Mouse (Mus musculus): Measurements from ENCODE around the gene Atf5.
A peak's percentile ranks its signal among the peaks of the same experiment; 100 is the strongest.

Gene Atf5

DNA sequence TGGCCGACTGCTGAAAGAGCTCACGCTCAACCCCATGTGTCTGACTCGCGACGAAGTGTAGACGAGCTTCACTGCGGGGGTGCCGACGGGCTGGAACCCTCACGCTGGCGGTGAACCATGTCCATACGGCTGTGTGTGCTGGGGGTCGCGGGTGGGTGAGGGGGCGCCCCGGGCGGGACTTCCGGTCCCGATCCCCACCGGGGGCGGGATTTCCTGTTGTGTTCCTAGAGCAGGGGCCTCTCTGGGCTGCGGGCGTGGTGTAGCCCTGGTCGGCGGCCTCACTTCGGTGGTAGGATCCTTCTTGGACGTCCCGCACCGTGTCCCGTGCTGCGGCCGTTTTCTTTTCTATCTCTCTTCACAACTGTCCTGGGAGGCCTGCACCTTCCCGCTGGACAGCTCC is 33.7 kb upstream of the Atf5 start:
- peak; percentile 46 for DNase-seq (ENCODE audit: low read depth, low spot score)

DNA sequence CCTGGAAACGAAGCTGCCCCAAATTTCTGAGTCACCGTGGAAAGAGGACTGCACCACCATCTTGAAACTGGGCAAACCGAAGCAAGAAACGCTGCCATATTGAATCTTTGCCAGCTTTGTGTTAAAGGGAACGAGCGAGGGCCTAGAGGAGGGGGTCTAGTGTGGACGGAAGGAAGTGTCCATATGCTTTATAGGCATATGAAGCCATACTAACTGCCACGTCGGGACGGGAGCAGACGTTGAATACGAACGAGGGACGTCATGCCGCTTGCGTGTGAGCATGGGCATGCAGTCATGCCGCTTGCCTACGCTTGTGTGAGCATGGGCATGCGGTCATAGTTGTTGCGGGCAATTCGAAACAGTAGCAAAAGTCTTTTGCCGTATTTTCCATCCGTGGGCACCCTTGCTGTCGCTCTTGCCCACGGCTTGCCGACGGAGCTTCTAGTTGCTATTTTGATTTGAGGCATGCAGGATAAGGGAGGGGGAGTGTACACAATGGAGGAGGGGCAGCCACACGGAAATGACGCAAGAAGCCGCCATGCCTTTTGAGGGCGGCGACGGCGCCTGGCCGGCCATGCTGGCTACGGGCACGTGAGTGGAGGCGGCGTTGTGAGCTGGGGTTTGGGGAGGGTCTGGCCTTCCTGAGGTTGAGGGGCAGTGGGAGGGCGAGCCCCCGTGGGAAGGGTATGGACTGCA is 33.1 kb upstream of the Atf5 start:
- DNase-seq (ENCODE audit: low read depth, low spot score): peak; percentile 84

DNA sequence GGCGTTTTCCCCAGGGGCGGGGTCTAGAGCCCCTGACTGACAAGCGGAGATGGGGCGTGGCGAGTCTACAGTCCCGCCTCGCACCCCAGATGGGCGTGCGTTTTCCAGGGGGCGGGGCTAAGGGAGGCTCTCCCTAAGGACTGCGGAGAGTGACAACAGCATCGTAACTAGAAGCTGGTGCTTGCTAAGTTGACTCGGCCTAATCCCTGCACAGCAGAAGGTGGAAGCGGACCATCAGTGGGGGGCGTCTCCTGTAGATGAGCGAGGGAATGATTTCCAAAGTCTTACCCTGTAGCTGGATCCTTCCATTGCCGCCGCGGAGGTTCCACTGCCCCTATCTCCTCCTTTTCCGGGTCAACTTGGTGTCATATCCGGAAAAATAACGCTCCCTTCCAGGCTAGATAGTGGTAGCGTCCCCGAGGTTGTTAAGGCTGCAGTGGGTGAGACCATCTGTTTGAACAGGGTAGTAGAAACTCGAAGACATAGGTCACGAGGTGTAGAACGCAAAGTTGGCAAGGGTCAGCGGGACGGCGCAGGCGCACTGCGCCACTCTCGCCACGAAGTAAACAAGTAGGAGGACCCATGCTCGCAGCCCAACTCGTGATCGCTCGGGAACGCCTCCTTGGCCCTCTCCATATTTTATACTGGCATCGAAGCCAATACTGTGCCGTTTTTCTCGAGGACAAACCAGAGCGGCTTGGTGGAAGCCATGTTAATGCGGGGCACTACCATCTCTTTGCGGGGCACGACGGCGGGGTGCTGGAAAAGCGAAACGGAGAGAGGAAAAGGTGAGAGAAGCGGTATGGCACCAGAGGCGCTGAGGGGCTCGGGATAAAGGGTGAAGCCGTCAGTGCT is 32.3 kb upstream of the Atf5 start, which contains the start of the genes Akt1s1 and Tbc1d17:
TSS of gene Akt1s1 (plus strand) at position 431 of the 855 bp plus-strand sequence.
TSS of gene Tbc1d17 (minus strand) at position 519 of the 855 bp plus-strand sequence.
- DNase-seq (ENCODE audit: low read depth, low spot score): peak; percentile 100

DNA sequence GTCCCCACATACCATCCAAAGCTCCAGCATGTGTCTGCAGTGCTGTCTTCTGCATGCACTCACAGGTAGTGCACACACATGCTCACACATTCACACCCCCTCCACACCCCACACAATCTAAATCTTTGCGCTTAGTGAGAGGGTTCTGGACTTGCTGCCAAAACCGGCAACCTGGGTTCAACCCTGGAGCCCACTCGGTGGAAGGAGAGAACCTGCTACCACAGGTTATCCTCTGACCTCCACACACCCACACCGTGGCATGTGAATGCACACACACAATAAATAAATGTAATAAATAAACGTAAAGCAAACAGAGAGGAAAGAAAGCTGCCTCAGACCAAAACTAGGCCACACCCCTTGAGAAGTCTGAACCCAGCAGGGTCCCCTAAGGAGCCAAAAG is 31.3 kb upstream of the Atf5 start:
- no peak for DNase-seq (ENCODE audit: low read depth, low spot score)

DNA sequence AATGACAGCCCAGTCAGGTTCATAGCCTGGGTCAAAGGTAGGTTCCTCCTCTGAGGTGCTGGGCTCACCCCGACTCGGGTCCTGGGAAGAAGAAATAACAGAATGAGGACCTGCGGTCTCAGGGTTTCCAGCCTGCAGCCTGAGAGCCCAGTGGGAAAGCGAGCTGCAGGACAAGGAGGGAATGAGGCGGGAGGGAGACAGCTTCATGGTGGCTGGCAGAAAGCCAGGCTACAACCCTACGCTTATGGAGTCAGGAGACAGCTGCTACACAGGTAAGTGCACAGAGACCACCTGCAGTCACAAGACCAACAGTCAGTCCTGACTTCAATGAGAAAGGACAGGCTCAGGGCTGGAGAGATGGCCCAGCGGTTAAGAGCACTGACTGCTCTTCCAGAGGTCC is 30.3 kb upstream of the Atf5 start:
- no peak for DNase-seq (ENCODE audit: low read depth, low spot score)

DNA sequence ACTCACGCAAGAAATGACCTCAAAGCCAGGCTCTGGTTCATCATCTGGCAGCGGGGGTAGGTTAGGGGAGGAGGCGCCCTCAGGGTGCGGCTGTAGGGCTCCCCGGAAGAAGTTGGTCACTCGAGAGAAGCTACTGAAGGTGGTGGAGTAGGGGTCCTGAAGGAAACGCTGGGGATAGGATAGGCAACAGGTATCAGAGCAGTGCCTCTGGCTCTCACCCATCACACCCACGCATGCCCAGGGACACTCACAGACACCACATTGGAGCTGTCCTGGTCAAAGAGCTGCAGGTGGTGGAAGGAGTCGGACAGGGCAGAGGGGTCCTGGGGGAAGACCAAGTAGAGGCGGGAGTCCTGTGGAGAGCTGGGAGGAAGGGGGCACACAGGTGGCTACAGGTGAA is 28.5 kb upstream of the Atf5 start:
- no peak for DNase-seq (ENCODE audit: low read depth, low spot score)

DNA sequence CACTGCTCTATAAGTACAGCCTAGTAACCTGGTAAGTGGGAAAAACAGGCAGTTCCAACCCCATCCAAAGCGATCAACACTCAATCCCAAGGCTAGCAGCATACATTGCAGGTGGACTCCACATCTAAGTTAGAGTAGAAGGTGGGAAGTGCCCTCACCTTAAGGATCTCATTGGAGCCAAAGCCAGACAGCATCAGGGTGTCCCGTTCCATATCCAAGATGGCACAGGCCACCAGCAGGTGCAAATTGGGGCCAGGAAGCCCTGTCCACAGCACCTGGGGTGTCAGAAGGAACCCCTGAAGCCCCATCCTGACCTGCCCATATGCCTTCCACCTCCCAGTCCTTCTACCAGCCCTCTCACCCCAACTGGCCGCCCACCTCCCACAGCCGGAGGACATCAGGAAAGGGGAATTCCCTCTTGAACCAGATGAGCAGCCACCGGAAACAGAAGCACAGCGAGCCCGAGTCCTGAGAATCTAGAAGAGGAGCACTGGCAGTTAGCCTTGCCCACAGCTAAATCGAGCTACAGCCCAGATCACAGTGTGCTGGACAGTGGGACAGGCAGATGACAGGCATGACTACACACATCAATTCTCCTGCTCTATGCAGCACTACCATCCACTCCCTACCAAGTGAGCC is 25.5 kb upstream of the Atf5 start:
- DNase-seq (ENCODE audit: low read depth, low spot score): no peak

DNA sequence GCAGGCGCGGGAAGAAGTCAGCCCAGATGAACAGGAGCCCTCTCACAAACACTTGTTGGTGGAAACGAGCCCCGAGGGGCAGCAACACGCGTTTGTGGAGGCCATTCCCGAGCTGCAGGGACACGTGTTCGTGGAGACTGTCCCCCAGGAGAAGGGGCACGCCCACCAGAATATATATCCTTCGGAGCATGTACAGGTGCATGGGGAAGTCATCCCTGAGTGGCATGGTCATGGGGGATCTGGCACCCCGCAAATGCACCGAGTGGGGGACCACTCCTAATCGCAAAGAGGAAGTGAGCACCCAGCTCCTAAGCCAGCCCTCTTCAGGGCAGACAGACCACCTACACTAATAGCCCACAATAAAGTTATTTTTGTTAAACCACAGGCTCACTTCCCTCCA is 24.0 kb upstream of the Atf5 start:
- no peak for DNase-seq (ENCODE audit: low read depth, low spot score)

DNA sequence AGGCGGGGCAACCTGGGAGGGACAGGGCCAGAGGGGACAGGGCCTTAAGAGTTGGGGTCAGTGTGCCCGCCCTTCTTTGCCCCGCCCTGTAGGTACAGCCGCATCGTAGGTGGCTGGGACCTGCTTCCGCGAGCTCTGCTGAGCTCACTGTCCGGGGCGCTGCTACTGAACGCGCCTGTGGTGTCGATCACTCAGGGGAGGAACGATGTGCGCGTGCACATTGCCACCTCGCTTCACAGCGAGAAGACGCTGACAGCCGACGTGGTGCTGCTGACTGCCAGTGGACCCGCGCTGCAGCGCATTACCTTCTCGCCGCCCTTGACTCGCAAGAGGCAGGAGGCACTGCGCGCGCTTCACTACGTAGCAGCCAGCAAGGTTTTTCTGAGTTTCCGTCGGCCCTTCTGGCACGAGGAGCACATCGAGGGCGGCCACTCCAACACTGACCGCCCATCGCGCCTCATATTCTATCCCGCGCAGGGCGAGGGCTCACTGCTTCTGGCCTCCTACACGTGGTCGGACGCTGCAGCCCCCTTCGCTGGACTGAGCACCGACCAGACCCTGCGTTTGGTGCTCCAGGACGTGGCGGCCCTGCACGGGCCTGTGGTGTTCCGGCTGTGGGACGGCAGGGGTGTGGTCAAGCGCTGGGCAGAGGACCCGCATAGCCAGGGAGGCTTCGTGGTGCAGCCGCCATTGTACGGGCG is 23.2 kb upstream of the Atf5 start:
- no peak for DNase-seq (ENCODE audit: low read depth, low spot score)

DNA sequence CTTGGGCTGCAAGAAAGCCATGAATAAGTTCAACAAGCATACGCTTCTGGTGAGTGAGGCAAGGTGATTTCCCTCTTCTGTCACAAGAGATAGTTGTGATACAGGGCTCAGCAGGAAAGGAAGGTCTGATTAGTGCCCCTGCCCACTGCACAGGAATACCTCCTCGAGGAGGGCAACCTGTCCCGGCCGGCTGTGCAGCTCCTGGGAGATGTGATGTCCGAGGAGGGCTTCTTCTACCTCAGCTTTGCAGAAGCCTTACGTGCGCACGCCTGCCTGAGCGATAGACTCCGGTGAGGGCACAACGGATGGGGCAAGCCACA is 22.7 kb upstream of the Atf5 start:
- DNase-seq (ENCODE audit: low read depth, low spot score): no peak

DNA sequence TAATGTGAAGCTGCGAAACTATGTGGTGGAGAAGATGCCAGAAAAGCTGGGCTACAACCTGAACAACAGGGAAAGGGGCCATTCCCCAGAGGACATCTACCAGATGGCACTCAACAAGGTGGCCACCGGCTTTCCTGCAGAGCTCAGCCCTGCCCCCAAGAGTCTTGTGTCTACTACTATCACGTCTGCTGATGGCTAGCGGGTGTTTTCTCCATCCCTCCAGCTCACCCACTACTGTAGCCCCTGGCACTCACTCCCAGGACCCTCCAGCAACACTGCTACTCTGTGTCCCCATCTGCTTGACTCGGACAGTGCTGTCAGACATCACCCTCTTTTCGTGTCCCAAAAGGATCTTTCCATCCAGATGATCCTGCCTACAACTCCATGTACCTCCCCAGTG is 21.6 kb upstream of the Atf5 start:
- no peak for DNase-seq (ENCODE audit: low read depth, low spot score)

DNA sequence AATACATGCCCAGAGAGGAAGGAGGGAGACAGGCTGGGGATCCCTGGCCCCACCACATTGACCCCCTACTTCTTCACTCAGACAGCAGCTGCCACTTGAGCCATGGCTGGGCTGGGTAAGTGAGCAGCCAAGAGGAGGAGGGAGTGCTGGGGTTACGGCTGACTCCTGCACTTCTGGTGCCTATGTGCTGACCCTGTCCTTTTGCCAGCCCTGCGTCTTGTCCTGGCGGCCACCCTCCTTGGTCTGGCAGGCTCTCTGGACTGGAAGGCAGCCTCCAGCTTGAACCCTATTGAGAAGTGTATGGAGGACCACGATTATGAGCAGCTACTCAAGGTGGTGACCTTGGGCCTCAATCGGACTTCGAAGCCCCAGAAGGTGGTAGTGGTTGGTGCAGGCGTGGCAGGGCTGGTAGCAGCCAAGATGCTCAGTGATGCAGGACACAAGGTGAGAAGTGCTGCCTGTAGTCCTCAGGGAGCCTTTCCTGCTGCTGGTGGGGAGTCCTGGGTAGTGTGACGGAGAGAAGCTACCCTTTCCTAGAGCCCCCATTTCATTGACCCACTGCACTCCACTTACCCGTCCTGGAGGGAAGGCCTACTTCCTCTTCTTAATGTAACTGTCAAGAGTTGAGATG is 20.1 kb upstream of the Atf5 start:
- DNase-seq (ENCODE audit: low read depth, low spot score): no peak

DNA sequence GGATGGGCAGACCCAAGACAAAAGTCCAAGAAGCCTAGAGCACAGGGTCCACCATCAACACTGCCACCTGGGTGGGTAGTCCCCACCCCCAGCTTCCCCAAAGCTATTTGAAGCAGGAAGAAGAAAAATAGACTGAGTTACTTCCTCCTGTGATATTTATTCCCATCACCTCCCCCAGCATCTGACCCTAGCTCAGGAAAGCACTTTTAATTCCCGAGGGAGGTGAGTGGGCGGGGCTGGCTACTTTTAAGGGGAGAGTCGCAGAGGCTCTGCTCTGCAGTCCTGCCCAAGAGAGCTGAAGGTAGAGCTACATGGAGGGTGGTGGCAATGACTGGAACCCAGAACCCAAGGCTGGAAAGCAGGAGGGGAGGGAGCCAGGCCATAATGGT is 19.6 kb upstream of the Atf5 start:
- no peak for DNase-seq (ENCODE audit: low read depth, low spot score)

DNA sequence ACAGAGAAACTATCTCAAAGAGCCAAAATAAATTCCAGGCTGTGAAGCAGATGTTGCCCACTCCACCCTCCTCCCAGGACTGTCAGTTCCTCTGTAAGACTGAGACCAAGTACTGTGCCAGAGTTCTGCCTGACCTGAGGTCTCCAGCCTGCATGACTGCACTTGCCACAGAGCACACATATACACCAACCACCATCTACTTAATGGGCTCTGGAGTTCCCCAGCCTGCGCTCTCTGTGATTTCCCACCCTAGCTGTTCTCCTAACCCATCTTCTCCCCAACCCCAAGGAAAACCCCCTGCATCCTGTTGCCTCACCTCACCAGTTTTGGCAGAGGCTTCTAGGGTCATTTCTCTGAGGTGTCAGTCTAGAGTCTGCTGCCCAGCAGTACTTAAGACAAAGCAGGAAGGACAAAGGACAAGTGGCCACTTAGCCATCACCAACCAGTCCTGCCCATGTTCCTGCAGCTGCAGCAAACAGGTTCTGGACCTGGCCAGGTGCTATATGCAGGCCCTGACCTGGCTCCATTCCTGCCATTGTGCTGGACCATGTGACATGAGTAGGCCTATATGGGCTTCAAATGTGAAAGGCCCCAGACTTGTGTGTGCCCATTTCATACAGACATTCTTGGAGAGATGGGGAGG is 19.0 kb upstream of the Atf5 start:
- no peak for DNase-seq (ENCODE audit: low read depth, low spot score)

DNA sequence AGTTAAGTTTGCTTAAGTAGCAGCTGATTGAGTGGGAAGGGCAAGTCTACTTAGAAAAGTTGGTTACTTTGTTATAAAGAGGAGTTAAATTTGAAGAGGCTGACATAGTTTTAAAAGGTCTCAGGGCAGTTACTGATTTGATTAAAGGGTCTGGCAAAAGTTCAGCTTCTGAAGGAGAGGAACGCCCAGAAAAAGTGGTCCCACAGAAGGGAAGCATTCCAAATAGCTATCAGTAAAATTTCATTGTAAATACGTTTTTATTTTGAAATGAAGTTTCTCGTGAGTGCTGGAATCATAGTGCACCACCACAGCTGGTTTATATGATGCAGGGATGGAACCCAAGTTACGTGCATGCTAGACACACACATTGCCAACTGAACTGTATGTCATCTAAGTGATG is 16.3 kb upstream of the Atf5 start:
- DNase-seq (ENCODE audit: low read depth, low spot score): no peak

DNA sequence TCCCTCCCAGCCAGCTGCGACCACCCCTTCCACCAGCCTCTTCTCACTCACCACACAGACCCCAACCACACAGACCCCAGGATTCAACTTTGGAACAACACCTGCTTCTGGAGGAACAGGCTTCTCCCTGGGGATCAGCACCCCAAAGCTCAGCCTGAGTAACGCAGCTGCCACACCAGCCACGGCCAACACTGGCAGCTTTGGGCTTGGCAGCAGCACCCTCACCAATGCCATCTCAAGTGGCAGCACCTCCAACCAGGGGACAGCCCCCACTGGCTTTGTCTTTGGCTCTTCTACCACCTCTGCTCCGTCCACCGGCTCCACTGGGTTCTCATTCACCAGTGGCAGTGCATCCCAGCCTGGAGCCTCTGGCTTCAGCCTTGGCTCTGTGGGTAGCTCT is 12.2 kb upstream of the Atf5 start:
- no peak for DNase-seq (ENCODE audit: low read depth, low spot score)

DNA sequence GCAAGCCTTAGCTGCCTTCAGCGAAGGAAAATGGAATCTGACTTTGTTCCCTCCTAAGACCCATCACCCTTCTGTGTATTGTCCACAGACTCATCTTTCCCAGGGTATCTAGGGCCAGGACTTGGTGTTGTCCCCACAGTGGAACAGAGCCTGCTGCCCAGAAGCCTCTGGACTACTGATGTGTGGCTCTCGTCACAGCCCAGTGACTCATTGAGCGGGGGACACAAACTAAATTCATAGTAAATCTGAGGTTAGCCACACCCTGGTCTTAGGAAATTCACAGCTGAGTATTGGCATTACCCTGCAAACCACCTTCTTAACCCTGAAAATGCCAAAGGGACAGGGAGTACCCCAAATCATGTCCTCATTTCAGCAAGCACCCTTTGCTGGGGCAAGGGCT is 10.3 kb upstream of the Atf5 start:
- no peak for DNase-seq (ENCODE audit: low read depth, low spot score)

DNA sequence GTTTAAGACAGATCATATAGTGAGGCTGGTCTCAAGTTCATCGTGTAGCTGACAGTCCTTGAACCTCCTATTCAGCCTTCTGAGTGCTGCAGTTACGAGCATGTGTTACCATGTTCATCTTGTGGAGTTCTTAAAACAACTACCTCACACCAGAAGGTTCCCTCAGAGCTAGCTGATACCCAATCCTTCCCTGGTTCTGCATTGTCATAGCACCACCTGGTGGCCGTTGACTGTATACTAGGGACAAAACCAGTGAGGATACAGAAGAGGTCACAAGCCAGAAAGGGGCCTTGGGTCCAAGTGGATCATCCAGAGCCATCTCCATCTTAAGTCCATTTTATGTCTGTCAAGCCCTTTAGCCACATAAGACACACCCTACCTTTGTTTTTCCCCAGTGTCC is 8.4 kb upstream of the Atf5 start:
- peak; percentile 72 for DNase-seq (ENCODE audit: low read depth, low spot score)

DNA sequence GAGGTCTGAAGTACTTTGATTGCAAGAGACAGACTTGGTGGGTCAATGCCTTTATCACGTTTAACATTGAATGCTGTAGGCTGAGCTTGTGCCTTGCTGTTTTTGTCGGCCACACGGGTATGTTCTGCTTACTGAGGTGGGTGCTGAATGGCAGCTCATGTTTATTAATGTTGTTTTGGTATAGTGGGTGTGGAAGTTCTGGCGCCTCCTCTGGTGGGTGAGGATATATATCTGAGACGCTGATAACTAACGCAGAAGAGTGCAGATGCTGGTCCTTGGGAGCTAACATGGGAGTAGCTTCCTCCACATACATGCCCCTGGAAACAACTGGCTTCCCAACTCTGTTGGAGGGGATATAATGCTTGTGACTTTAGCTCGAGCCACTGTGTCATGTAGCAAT is 7.0 kb upstream of the Atf5 start:
- no peak for DNase-seq (ENCODE audit: low read depth, low spot score)

DNA sequence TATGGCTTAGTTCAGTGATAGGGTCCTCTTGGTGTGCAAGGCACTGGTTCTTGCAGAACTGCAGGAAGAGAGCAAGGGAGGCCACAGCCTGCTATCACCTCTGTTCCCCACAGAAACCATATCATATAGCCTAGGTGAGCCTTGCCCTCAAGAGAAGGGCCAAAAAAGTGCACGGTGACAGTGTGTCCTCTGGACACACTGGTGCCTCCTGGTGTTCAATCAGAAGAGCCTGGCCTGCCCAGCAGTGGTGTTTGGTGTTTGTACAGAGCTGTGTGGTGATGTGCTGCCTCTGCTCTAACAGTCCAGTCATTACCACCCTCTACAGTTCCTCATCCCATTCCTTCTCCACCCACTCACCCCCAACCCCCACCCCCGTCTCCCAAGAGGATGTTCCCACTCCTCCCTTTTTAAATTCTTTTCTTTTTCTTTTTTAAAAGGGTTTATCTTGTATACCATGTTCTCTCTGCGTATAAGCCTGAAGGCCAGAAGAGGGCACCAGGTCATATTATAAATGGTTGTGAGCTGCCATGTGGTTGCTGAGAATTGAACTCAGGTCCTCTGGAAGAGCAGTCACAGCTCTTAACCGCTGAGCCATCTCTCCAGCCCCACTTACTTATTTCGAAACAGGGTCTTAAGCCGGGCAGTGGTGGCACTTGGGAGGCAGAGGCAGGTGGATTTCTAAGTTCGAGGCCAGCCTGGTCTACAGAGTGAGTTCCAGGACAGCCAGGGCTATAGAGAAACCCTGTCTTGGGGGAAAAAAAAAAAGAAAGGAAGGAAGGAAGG is 5.4 kb upstream of the Atf5 start:
- no peak for DNase-seq (ENCODE audit: low read depth, low spot score)
